Mouse (Mus musculus): ENCODE results near the gene Ngf.

Ngf gene

DNA sequence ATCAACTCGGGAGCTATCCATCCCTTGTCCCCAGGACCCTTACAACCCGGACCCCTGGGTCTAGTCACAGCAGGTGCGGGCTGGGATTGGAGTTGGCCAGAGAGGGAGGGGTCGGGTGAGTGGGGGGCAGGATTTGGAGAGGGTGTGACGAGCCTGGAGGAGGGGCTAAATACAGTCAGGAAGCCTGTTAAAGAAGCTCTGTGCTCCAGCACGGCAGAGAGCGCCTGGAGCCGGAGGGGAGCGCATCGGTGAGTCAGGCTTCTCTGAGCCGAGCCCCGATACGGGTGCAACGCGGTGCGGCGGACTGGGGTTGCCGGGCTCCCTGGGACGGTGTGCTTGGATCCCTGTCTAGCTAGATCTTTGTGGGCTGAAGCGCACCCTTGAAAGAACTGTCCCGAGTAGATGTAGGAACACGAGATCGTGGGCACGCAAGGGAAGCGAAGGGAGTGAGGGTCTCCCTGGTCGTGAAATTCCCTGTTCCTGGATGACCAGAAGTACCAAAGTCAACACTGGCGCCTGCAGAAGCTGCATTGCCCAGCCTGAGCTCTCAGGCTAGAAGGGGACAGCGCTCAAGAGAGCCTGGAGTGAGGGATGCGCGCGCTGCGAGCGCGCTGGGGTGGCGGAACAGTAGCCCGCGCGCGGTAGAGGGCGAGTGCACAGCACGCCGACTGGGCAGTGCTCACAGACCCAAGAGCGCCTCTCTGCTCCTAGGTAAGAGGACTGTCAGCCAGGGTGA lies at the start of gene Ngf:
TSS of gene Ngf (plus strand) at position 207 of the 736 bp plus-strand sequence.
- no peak for DNase-seq

DNA sequence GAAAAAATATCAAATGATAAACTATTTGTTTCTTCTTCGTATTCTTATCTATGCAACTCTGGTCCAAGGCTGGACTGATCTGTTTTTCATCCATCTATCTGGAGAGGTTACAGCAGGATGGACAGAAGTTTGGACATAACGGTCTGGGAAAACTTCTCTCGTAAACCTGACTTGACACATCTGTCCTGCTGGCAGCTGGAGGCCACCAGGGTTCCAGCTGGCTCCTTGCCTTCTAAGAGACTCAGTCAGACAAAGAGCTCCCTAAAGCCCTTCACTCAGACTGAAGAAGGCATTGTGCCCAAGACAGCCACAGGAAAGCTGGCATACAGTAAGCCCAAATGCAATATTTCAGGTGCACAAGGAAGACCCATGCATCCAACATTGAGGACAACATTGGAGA lies 24.2 kb upstream of the Ngf start:
- no peak for DNase-seq

DNA sequence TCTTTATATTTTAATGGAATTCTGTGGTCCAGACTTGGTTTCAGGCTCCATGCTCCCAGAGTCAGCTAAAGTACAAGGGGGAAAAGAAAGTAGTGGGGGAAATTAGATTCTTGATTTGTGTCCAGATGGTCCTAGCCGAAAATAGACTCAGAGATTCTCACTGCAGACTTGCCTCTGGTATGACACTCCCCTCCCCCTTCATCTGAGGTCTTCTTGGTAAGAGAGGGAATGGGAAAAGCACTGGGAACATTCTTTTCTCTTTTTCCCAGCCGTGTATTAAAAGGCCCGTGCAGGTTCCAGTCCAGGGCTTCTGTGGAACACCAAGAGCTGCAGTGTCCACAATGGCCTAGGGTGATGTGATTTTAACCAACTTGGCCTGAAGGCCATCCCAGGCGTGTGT lies 23.0 kb upstream of the Ngf start:
- DNase-seq, result no peak

DNA sequence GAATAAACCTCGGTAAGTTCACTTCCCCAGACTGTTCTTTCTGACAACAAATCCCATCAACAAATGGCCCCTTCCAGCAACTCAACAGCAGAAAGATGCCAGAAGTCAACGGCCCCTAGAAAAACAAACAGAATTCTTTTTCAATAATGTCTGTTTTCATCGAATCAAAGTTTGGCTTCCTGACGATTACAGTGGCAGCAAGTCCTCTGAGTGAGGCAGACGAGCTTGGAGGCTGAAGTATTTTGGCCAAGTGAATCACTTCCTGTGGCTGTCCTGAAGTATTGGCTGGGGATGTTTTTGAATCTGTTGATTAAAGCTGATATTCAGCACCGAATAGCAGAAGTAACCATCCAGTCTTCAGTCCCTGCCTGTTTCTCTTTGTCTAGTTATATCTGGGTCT lies 15.2 kb upstream of the Ngf start:
- DNase-seq, result no peak

DNA sequence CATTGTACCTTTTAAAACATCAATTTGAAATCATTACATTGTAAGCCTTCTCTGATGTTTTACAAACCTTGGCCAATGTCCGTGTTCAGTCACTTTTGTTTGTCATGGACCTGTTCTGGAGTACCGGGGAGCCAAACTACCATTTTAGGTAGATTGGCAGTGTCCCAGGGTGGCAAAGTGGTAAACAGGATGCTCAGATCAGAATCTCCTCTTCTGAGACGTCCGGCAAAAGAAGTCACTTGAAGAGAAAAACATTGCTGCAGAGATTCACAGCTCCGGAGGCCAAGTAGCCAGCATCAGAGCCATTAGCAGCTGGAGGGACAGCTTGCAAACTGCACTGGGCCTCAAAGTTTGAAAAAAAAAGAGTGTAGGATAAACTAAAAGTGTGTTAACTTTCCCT lies 9.2 kb upstream of the Ngf start:
- DNase-seq, result no peak

DNA sequence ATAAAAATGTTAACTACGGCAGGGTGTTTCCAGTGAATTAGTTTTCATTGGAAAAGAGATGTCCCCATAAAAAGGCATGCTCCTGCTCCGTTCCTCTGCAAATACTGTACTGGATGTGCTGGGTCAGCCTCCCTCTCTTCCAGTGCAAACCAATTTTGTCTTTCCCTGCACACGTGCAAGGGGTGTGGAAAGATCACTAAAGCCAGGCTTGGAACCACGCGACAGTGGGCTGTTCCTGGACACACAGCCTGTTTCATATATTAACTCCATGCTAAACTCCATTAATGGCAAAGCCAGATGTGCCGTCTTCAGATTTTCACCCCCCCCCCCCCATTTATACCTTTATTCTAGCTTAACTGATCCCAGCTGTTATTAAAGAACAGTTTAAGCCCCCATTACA lies 8.7 kb upstream of the Ngf start:
- no peak for DNase-seq

DNA sequence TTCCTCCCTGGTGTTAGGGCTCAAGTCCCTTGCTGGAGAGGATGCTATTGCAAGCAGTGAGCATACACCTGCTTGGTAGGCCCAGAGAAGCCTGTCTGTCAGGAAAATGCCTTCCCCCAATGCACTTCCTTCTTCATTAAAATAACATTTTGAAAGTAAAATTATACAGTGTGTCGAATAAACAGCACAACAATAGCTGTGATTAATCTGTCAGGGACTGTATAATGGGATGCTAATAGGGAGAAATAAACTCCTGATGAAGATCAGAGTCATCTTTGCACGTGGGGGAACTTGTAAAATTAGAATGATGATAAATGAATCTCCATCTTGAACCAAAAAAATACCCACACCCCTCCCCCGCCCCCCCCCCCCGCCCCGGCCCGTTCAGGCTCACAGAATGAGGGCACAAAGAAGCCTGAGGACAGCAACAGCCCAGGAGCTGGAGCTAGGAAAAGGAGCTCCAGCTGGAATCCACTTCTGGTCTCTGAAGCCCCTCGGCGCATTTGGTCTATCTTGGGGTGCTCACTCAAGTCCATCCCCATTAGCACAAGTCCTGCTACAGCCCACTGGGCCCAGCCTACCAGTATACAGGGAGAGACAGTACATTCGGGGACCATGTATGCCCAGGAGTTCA lies 6.9 kb upstream of the Ngf start:
- no peak for DNase-seq

DNA sequence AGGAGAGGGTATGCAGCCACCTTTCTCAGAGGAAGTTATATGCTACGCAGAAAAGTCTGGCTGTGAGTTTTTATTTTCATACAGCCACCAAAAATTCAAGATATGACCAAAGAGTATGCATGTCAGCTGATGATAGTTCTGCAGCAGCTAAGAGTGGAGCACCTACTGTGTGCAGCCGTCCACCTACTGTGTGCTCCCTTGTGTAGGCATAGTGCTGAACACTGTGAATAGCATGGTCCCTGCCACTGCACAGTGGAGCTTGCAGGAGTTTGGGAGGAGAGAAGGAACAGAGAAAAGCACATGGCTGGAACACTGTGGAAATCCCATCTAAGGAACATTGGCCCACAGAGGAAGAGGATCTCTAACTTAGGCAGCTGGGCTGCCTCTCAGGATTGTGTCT lies 6.4 kb upstream of the Ngf start:
- no peak for DNase-seq

DNA sequence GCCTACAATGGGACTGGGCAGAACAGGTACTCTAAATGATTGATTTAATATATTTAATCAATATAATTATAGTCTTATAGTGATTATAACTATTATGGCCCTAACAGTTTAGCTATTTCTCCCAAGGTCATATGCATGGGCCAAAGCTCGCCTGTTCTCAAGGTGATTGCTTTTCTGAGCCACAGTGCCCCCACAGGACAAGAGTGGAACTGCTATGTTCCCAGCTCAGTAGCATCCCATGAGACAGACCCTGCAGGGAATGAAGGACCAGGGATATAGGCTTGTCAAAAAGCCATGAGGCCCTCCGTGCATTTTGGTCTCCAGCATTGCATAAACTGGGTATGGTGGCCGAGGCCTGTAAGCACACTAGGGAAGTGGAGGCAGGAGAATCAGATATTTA lies 3.1 kb upstream of the Ngf start:
- DNase-seq, result peak; percentile 14

DNA sequence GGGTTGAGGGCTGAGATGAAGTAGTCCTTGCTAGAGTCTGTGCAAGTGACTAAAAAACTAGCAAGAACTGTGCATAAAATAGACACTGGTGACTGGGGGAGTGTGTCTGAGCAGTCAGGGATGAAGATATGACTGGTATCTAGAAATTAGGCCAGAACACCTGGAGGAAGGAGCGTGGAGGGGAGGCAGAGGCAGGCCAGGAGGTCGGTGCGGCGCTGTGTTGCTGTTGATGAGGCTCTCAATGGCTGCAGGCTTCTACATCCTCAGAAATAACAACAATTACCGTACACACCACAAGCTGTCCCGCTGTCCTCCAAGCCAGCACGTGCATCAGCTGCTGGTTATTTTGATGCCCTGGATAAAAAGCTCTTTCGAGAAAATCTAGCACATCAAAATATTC lies 2.6 kb upstream of the Ngf start:
- no peak for DNase-seq

DNA sequence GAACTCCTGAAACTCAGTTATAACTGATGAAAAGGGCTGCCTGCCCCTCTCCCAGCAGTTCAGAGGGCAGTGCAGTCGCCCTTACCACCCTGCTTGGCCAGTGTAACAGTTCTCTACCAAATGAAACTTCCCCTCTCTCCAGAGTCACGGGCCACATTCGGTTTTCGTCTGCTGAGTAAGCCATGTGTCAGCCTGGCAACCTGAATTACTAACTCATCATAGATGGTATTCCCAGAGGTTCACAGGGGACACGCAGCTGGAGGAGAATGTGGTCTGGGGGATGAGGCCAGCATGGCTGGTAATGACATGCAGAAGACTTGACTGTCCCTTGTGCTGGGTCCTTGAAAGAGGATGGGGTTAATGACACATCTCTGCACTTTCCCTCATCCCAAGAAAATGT lies 1.5 kb downstream of the Ngf start:
- DNase-seq, result no peak

DNA sequence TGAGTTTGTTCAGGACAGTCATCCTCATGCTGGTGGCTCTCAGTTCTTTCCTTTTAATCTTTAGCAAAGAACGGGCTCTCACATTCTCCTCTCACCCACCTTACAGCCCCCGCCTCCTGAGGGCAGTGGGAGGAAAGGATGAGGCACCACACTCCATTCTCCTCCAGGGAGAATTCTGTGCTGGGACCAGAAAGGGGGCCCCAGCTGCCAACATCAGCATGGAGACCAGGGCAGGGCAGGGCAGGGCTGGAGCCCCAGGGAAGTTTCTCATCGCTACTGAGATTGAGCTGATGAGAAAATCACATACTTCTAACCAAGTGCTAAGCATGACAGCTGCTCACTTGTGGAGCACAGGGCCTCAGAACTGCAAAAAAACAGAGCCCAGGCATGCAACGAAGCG lies 2.1 kb downstream of the Ngf start:
- no peak for DNase-seq

DNA sequence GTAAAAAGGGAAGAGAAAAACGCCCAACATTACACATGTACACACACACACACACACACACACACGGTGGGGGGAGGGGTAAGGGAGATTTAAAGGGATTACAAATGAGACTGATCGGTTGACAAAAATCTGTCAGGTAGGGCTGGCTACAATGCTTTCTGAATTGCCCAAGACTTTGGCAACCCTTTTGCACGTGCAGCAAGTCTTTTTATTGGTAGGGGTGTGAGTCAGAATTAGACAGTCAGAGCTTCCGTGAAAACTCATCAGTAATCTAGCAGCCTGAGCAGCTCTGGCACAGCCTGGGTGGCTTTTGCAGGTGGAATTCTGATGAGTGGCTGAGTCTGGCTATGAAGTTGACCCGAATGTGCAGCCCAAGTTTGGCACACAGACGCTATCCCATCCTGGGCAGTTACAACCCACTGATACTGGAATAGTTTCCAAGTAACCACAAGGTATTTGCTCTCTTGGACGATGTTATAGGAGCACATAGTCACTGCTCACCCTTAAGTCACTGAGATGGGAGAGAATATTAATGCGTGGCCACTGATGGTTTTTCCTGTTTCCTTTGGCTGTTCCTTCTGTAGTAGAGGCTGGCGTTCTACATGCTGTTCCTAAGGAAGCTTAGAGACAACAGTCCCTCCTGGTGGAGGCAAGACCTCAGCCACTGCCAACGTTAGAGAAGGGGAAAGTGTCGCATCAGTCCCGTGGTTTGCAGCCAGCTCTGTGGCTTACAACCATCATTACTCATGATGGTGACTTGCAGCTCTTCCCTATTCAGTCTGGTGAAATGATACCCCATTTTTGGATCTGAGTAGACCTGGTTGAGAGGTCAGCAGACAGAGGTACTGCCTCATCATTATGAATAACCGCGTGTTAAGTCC lies 4.8 kb downstream of the Ngf start:
- DNase-seq, result no peak

DNA sequence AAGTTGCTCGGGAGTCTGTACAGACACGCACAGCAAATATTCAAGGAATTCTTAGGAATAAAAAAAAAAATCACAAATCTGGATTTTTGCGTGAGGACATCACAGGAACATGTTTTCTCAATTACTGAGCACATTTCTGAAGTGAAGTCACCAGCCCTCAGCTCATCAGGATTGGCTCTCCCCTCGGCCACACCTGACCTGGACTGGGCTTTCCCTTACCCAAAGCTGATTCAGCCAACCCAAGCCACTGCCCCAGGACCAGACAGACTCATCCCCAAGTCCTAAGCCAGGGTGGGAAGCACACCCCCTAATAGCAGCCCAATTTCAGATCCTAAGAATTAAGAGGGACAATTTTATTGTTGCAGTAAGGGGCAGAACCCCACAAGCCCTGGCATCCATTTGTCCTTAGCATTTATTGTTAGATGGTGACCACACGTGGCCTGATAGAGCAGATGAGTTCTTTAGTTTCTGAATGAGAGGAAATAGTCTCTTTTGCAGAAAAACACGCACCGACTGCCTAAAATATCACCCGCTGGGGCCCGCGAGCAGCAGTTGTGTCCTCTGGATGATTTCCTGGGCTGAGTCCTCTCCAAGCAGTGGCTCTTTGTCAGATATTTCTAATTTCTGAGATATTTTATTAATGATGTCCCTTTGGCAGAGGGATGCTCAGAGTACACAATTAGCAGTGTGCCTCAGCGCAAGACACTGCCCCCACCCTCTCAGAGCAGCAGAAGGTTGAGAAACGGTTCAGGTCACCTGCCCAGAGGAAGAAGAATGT lies 8.4 kb downstream of the Ngf start:
- DNase-seq, result no peak

DNA sequence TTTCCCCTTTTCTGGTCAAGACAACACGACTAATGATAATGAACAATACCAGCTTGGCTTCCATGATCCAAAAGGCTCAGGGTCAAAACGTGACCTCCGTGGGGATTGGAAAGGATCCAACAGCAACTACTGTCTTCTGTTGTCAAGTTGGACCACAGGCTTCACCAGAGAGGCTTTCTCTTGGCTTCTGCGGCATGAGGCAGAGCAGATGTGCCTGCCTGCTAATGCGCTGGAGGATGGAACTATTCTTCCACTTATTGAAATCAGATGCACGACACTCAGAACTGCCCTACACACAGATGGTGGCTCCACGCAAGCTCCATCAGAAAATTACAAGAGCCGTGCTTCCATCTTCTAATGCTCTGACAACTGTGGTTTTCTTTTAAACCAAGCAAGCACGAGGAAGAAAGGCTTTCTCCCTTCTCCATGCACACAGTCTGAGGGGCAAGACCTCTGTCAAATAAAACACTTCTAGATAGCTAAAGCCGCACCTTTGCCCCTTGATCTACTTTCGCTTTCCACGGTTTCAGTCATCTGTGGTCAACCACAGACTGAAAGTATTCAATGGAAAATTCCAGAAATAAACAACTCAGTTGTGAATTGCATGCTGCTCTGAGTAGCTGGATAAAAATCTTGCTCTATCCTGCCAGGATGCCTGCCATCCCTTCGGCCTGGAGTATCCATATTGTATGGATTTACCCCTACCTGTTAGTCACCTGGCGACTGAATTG lies 20.8 kb downstream of the Ngf start:
- DNase-seq, result no peak

DNA sequence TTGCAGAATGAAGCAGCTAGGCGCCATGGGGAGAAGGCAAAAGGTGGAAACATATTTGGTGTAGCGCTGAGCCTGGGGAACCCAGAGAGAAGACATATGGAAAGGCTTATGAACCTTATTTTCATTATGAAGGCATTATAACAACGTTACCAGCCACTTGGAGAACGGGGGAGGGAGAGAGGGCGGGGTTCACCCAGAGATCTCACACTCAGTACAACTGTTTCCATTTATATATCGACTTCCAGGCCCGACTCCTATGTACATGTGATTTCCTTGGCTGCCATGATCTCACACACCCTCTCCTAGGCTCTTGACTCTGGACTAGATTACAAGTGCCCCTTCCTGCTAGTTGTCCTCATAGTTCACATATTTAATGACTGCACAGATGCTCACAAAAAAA lies 28.4 kb downstream of the Ngf start:
- DNase-seq, result no peak

DNA sequence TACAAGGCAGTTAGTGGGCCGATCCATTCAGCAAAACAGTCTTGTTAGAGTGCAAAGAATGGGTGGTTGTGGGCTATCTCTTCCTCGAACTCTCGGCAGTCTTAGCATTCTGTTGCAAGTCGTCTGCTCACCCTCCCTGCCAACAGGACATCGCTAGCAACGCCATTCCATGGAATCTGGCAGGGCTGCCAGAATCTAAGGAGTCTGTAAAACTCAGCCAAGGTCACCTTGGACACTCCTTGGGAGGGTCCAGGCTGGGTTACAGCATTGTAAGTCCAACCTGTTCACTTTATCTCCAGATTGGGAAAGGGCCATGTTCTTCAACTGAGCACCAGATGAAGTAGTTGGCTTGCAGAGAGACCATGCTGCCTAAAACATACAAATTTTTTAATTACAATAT lies 29.2 kb downstream of the Ngf start:
- DNase-seq, result no peak

DNA sequence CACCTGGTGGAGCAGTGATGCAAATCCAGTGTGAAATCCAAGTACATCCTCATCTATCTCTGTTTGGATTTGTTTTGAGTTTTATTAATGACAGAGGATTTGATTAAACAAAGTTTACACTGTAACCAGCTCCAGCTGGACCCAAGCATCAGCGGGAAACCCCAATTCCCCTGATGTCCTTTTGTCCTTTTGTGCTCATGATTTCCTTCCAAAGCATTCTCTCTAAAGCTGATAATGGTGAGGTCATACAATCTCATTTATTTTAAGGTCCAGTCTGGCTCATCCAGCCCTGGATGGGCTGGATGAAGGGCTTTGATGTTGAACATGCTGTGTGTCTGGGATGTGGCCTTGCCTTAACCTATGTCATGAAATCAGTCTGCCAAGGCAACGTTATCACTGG lies 30.3 kb downstream of the Ngf start:
- DNase-seq, result no peak

DNA sequence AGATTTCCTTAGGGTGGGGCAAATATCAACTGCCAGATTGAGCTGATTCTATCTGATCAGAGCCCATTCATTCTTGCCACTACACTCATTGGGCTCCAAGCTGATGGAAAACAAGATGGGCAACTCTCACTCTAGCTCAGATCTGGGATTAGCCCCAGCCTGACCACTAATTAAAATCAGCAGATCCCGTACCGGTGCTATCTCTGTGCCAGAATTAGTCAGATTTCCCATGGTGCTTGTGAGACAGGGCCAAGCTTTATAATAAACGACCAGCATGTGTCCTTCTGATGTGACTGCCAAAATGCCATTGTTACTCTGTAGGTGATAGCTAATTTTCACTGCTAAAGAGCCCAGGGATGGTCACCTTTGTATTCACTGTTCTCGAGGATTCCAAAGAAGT lies 31.5 kb downstream of the Ngf start:
- no peak for DNase-seq

DNA sequence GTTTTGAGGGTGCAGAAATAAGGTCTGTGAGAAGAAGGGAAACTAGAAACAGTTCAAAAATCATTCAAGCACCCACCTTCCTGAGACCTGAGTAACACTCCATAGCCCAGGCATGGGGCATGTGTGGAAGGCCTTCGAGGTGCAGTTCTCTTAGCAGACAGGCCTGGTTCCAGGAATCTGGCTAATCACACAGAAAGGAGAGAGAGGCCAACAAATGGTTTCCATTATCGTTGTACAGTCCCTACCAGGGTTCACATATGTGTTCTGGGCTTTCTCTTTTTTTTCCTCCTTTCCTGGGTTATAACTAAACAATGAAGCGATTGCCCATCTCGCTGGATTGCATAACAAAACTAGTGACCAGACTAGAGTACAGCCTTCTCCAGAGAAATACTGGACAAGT lies 35.4 kb downstream of the Ngf start:
- no peak for DNase-seq

DNA sequence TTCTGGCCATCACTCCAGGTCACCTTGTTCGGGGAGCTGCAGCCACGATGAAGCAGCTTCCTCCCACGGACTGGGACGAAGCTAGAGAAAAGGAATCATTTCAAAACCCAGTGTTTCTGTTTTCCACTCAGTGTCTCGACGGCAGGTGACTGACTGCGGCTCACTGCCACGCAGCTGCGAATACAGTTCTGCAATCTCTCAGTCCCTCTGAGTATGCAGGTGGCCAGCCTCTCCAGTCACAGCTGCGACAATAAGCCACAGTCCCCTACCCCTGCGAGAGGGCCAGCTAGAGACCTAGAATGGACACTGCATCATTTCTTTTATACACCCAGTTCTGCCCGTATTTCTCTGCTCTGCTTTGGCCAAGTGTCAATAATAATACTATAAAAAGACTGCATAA lies 36.3 kb downstream of the Ngf start:
- no peak for DNase-seq

DNA sequence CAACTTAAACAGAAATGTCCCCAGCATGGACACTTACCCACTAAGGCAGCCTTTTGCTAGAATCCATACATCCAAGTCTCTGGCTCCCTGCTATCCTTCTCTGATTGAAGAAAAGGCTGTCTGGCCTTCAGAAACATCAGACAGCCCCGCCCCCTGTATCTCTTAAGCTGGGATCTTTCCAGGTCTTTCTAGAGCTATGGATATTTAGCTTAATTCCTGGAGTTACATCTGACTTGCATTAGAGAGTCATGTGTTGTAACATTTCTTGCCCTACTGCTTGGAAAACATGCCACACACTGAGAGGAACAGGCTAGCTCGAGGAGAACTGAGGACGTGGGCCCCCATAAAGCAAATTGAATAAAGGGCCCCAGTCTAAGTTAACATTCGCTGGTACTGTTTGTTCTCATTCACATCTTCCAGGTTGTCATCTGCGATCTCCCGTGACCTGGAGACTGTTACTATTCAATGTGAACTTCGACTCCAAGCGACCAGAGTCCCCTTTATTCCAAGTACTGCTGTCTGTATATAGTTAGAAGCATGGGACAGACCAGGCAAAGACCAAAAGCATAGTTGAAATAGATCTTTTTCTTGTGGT lies 38.0 kb downstream of the Ngf start:
- no peak for DNase-seq

Data from thymus, postnatal 14 days (tissue).